Mouse (Mus musculus) fibroblast of lung, adult 2 months (primary cell): Measurements from ENCODE around the gene Tmem161a.
A peak's percentile ranks its signal among the peaks of the same experiment; 100 is the strongest.
"Not testable (repeated sequence)": the region's sequence is repeated elsewhere in the genome, so short reads cannot be mapped to it uniquely, and the experiment has no call there.

ENCODE experiments used
- DNase-seq: peaks from one replicate; pipeline ENCODE4 v3.0.0-alpha.2; 2011; ENCODE audit warnings: low read depth

Tmem161a gene

DNA sequence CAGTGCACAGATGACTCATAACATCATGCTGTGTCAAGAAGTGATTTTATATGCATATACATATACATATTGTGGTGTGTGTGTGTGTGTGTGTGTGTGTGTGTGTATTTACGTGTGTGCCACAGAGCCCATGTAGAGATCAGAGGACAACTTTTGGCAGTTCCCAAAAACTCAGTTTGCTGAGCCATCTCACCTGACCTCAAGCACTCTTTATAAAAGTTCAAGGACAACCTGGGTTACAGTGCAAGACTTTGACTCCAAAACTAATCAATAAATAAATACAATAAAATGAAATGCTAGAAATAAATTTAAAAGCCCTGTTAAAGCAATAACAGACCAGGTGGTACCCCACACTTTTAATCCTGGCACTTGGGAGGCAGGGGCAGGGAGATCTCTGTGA is 39.1 kb downstream of the Tmem161a start:
- DNase-seq = no peak

- DNase-seq = no peak
Observed at GRCm38 (mm10) chr8:70211726-70212111, 39.6 kb downstream of the Tmem161a start.

GRCm38 (mm10) chr8:70212112-70213055 is 40.2 kb downstream of the Tmem161a start, which contains the start of gene Slc25a42:
Gene Slc25a42 (minus strand): TSS chr8:70212305.
- DNase-seq = peak; percentile 100

- no peak for DNase-seq
Observed at GRCm38 (mm10) chr8:70214411-70214810, 42.3 kb downstream of the Tmem161a start.

GRCm38 (mm10) chr8:70215092-70215491 is 42.9 kb downstream of the Tmem161a start:
- DNase-seq = no peak

DNA sequence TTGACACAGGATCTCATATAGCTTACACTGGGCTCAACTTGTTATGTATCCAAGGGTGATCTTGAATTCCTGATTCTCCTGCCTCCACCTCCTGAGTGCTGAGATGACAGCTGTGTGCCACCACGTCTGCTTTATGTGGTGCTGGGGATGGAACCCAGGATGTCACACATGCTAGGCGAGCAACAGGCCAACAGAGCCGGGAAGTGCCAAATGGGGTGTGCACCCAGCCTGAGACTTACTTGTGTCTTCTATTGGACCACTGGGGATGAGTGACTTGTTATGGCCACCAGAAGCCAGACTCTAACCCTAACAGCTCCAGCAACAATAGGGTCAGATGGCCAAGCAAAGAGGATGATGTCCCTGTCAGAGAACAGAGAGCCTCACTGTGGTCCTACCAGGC is 44.0 kb downstream of the Tmem161a start:
- not testable (repeated sequence) for DNase-seq

- DNase-seq = peak; percentile 71
Observed at GRCm38 (mm10) chr8:70216566-70216965, 44.4 kb downstream of the Tmem161a start.

- no peak for DNase-seq
Observed at GRCm38 (mm10) chr8:70217441-70217840, 45.3 kb downstream of the Tmem161a start.

- no peak for DNase-seq
Observed at GRCm38 (mm10) chr8:70219107-70219684, 47.0 kb downstream of the Tmem161a start.

- no peak for DNase-seq
Observed at GRCm38 (mm10) chr8:70220236-70220840, 48.2 kb downstream of the Tmem161a start.

- no peak for DNase-seq
Observed at GRCm38 (mm10) chr8:70220911-70221310, 48.8 kb downstream of the Tmem161a start.

DNA sequence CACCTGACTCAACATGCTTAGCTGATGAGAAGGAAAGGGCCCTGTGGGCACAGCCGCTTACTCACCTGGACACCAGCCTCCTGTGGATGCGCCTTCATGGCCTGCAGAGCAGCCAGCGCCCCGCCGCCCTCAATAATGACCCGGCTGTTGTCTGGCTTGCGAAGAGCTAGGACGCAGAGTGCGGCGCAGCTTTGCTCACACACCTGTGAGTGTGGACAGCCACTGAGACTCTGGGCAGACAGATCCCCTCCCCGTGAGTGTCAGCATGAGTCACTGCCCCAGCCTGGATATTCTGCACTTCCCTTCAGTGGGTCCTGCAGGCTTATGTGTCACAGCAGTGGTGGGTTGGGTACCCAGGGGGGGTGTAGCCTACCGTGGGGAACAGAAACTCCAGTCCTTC is 49.9 kb downstream of the Tmem161a start:
- no peak for DNase-seq

DNA sequence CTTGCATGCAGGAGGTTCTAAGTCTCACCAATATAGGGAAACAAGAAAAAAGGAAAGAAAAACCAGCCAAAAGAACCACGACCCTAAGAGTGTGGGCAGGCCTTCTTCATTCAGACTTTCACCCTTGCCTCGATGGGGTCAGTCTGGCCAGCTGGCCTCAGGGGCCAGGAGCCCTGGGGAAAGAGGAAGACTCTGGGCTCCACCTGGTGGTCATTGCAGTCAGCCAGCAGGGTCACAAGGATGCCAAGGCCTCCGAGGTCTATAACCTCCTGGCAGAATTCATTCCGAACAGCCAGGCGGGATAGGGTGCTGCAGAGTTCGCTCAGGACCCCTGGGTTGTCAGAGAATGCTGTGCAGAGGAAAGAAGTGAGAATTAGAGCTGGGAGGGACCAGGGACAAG is 51.2 kb downstream of the Tmem161a start:
- no peak for DNase-seq

- no peak for DNase-seq
Observed at GRCm38 (mm10) chr8:70227997-70228396, 55.8 kb downstream of the Tmem161a start.

GRCm38 (mm10) chr8:70230837-70231236 is 58.7 kb downstream of the Tmem161a start:
- DNase-seq = no peak
